Mouse (Mus musculus): ENCODE measurements around the gene C7.

C7 gene

DNA sequence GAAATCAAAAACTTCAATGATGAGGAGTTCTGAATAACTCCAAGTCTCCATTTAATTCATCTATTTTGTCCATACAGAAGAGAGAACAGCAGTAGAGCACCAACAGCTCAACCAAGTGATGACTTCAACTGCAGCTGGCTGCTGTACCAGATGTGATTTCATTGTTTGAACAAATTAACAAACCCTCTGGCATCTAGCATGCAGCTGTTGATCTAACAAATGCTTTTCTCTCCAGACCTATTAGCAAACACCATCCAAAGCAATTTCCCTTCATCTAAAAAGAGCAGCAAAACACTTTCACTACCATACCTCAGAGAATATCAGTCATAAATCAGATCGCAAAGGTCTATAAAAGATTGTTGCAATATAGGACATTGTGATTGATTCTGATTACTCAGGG is 90.2 kb downstream of the C7 start:
- no peak for DNase-seq

Data from kidney, postnatal 4 days (tissue).